Mouse (Mus musculus): ENCODE measurements around the gene Phc3. TPM values are rescaled to one million over a fixed set of nuclear protein-coding genes. Genes with fewer than 3 reads are reported as not detected.

Phc3 gene
- polyA plus RNA-seq, 1 experiment from 2014 or later, result 29.3 TPM

DNA sequence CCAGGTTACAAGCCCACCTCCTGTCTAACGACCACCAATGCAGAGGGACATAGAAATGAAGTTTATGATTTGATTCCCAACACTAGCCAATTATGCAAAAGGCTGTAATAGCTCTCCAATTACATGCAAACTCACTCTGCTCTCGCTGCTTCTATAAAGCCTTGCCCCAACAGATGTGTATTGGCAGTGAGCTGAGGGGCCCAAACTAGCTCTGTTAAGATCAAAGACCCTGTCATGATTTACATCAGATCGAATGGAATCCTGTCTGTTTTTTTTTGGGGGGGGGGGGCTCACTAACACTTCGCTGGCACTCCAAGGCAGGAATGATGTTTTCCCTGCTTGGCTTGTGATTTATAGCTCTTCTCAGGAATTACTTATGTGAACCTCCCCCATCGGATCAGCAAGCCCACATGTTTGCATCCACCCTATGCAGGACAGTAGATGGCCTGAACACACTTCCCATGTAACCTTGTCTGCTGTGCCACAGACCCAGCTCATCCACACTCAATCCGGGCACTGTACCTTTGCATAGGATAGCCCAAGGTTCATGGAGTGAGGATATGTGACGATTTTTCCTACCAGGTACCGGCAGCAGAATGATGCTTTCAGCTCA is 13.8 kb upstream of the Phc3 start:
- ATAC-seq (no peak), DNase-seq (ENCODE audit: low read depth, low spot score) (no peak)
- ChIA-PET POLR2A (interaction anchor here (0.6 to 1.8 kb wide), 6 partner anchors 15 to 1221 kb away, joined by 3 to 12 read pairs (median 5); no protein-coding TSS in a partner anchor), CTCF (interaction anchor here (0.7 to 2.4 kb wide), 4 partner anchors 8 to 203 kb away, joined by 3 to 10 read pairs (median 6); no protein-coding TSS in a partner anchor)
- no peaks in the 10 kb centered on the region for H3K27me3 ChIP-seq
- in situ Hi-C loops (cut with MboI; ENCODE audit: low pct_unique_long_range_greater_than_20kb), result no loop called here
- no peak for TF ChIP-seq CTCF (IDR thresholded peaks at IDR 0.05)

DNA sequence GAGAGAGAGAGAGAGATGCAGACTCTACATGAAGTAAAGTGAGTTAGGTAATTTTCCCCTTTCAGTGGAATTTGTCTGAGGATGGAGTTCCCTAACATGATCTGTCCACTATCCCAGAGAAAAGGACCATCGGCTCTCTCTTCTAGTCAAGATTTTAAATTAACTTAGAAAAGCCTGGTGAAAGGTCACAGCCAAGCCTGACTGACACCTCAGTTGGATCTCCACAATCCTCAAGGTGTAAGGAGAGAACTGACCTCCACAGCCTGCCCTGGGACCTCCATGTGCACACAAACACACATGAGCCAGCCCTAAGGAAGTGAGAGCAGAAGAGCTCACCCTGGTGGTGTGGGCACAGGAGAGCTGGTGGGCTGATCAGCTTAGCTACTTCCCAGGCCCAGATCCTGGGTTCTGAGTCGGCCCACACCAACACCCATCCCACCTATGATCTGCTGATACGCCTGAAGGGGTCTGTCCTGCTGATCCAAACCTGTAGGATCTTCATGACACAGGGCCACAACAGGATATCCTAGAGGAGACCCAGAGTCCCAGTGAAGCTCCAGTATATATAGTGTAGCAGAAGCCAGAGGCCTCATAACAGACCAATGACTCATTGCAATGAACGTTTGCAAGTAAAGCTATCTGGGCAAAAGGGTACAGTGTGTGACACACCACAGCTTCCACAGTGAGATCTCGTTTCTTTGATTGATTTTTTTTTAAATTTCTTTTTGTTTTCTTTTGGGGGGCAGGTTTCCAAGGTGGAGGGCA is 12.6 kb upstream of the Phc3 start:
- CTCF ChIA-PET, result interaction anchor here (1.0 to 7.5 kb wide), 5 partner anchors 10 to 286 kb away, joined by 3 to 44 read pairs (median 4); partner anchors contain the start of gene Phc3
- H3K27me3 ChIP-seq, result no peaks in the 10 kb centered on the region
- ATAC-seq, result peak; percentile 99
- POLR2A ChIA-PET, result interaction anchor here (1.8 kb wide), 1 partner anchor 14 kb away, joined by 4 read pairs; no protein-coding TSS in a partner anchor
- in situ Hi-C loops (cut with MboI; ENCODE audit: low pct_unique_long_range_greater_than_20kb), result no loop called here
- TF ChIP-seq CTCF (IDR thresholded peaks at IDR 0.05), result no peak
- no peak for DNase-seq (ENCODE audit: low read depth, low spot score)

DNA sequence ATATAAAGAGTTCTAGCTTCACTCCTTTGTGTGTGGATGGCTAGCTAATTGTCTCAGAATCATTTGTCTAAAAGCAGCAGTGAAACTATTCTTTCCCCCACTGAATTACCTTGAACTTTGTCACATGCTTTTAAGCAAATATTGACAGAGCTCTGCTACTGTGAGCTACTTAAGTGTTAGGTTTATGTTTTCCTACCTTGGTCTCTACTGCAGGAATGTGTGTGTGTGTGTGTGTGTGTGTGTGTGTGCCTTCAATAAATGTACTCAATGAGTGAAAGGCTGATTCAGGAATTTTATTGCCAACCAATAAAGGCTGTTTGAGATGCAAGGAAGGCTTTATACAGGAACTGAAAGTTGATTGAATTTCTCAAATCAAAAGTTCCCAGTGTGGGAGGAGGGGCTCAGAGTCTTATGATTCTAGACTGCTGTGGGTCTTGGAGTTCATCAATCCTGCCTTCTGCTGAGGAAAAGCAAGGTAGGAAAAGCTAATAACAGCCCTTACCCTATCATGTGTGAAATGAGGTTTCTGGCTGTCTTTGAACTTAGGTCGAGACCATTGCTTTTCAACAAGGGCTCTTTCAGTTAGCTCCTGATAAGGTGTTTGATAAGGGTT is 7.9 kb upstream of the Phc3 start:
- in situ Hi-C loops (cut with MboI; ENCODE audit: low pct_unique_long_range_greater_than_20kb), result loop anchor here (10.0 kb wide), 1 partner anchor 382 kb away; the partner anchor contains the start of gene Actrt3
- CTCF ChIA-PET, result interaction anchor here (1.1 to 7.5 kb wide), 11 partner anchors 10 to 385 kb away, joined by 3 to 44 read pairs (median 6); partner anchors contain the start of genes Gpr160 and Phc3

DNA sequence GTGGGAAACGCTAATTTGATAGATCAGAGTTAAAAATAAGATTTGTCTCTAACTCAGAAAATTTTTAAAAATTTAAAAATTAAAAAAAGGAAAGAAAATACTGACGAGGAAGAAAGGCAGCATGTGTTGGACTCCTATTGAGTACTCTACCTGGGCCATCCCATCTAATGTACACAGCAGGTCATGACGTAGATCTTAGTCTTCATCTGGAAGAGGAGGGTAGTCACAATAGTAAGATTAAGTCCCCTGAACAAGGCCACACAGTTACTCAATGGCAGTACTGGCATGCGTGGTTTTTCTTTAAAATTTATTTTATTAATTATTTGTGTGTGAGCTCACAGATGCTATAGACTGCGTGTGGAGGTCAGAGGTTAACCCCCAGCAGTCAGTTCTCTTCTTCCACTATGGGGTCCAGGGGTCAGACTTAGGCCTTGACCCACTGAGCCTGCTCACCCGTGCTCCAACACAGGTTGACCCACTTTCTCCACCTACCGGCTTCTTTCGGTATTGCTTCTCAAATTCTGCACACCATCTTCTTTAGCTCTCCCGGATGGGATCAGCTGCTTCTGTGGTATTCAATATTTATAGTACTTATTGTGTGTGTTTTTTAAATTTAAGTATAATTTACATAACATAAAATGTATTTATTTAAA is 6.0 kb upstream of the Phc3 start:
- peak; percentile 85 for ATAC-seq
- peak; percentile 89 for TF ChIP-seq CTCF (IDR thresholded peaks at IDR 0.05)
- POLR2A ChIA-PET, result interaction anchor here (0.6 kb wide), 1 partner anchor 44 kb away, joined by 4 read pairs; no protein-coding TSS in a partner anchor
- CTCF ChIA-PET, result interaction anchor here (0.6 to 7.5 kb wide), 19 partner anchors 8 to 366 kb away, joined by 3 to 44 read pairs (median 4); partner anchors contain the start of gene Phc3
- no peaks in the 10 kb centered on the region for H3K27me3 ChIP-seq
- DNase-seq (ENCODE audit: low read depth, low spot score), result no peak
- in situ Hi-C loops (cut with MboI; ENCODE audit: low pct_unique_long_range_greater_than_20kb), result loop anchor here (10.0 kb wide), 1 partner anchor 380 kb away; the partner anchor contains the start of gene Actrt3

More for the DNA sequence above, 7.9 kb upstream of the Phc3 start:
- ATAC-seq (no peak), DNase-seq (ENCODE audit: low read depth, low spot score) (no peak)
- H3K27me3 ChIP-seq, result no peaks in the 10 kb centered on the region
- TF ChIP-seq CTCF (IDR thresholded peaks at IDR 0.05), result no peak
- POLR2A ChIA-PET, result no interaction called here

DNA sequence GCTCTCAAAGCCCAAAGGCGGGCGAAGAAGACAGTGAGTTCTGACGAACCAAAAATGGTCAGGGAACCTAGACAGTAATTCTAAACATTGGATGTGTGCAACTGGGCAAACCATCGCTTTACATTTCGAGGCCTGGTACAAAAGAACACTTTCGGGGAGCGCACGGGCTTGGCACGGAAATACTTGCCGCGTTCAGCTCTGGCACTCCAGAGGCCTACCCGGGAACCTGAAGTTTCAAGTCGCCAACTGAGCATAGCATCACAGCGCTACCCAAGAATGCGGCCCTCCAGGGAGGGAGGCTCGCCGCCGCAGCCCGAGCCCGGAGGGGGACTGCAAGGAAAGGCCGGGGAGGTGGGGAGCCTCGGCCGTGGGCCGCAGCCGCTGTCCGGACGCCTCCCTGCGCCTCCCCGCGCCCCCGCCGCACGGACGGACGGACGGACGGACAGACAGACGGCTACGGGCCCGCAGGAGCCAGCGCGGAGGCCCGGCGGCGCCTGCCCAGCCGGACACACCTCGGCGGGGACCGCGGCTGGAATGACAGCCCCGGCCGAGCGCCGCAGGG is 603 bp downstream of the Phc3 start:
- ATAC-seq (peak; percentile 88), DNase-seq (ENCODE audit: low read depth, low spot score) (no peak)
- ChIA-PET POLR2A (interaction anchor here (1.2 to 2.1 kb wide), 5 partner anchors 8 to 47 kb away, joined by 3 to 13 read pairs (median 4); no protein-coding TSS in a partner anchor), CTCF (interaction anchor here (1.4 to 7.4 kb wide), 5 partner anchors 10 to 376 kb away, joined by 3 to 44 read pairs (median 4); no protein-coding TSS in a partner anchor)
- no peak for TF ChIP-seq CTCF (IDR thresholded peaks at IDR 0.05)
- H3K27me3 ChIP-seq, result no peaks in the 10 kb centered on the region
- in situ Hi-C loops (cut with MboI; ENCODE audit: low pct_unique_long_range_greater_than_20kb), result no loop called here

DNA sequence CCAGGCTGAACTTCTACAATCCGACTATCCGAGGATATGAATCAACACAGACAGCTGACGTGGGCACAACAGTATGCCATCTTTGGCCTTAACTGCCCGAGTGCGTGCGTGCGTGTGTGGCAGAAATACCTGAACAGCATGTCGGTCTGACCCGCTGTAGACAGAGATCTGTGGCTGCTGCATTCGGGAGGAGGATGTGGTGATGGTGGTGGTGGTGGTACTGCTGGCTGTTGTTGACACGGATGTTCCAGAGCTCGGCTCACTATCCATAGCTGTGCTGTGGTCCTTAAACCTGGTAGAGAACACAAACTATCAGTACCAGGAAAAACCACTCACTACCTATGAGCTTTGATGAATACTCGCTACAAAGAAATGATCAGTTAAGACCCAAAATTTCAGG is 3.6 kb downstream of the Phc3 start:
- no peak for ATAC-seq
- CTCF ChIA-PET, result interaction anchor here (1.0 to 7.4 kb wide), 7 partner anchors 12 to 269 kb away, joined by 3 to 44 read pairs (median 3); no protein-coding TSS in a partner anchor
- in situ Hi-C loops (cut with MboI; ENCODE audit: low pct_unique_long_range_greater_than_20kb), result no loop called here
- H3K27me3 ChIP-seq, result no peaks in the 10 kb centered on the region
- TF ChIP-seq CTCF (IDR thresholded peaks at IDR 0.05), result no peak
- no peak for DNase-seq (ENCODE audit: low read depth, low spot score)
- POLR2A ChIA-PET, result interaction anchor here (1.1 kb wide), 1 partner anchor 17 kb away, joined by 12 read pairs; no protein-coding TSS in a partner anchor

DNA sequence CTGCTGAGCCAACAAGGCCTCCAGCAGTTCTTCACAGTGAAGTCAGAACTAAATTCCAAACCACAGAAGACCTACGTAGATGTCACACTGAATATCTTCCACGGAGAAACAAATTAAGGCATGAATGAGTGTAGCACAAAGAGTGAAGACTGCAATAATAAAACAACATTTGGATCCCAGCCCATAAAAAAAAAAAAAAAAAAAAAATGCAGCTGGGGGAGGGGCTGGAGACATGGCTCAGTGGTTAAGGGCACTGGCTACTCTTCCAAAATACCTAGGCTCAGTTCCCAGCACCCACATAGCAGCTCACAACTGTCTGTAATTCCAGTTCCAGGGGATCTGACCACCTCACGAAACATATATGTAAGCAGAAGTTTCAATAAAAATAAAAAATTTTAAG is 5.0 kb downstream of the Phc3 start:
- no peaks in the 10 kb centered on the region for H3K27me3 ChIP-seq
- ChIA-PET CTCF (interaction anchor here (0.8 to 7.4 kb wide), 6 partner anchors 11 to 268 kb away, joined by 3 to 44 read pairs (median 4); no protein-coding TSS in a partner anchor), POLR2A (interaction anchor here (0.6 kb wide), 2 partner anchors 27 to 181 kb away, joined by 3 to 5 read pairs; no protein-coding TSS in a partner anchor)
- DNase-seq (ENCODE audit: low read depth, low spot score), result no peak
- no peak for TF ChIP-seq CTCF (IDR thresholded peaks at IDR 0.05)
- ATAC-seq, result no peak
- in situ Hi-C loops (cut with MboI; ENCODE audit: low pct_unique_long_range_greater_than_20kb), result no loop called here

DNA sequence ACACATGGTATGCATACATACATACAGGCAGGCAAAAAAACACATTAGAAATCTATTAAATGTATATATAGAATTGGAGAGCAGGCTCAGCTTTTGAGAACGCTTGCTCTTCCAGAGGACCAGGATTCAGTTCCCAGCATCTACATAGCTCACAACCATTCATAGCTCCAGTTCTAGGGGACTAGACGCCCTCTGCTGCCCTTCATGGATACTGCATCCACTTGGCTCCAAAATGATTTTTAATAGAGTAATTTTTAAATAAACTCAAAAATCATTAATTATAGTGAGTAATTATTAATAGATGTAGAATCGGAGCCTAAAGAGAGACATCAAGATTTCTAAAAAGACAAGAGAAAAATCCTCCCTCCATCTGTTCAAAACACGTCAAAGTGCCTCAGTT is 6.1 kb downstream of the Phc3 start:
- DNase-seq (ENCODE audit: low read depth, low spot score), result no peak
- no peak for ATAC-seq
- H3K27me3 ChIP-seq, result no peaks in the 10 kb centered on the region
- CTCF ChIA-PET, result interaction anchor here (0.8 to 4.8 kb wide), 4 partner anchors 10 to 267 kb away, joined by 3 to 27 read pairs (median 4); no protein-coding TSS in a partner anchor
- in situ Hi-C loops (cut with MboI; ENCODE audit: low pct_unique_long_range_greater_than_20kb), result no loop called here
- no peak for TF ChIP-seq CTCF (IDR thresholded peaks at IDR 0.05)
- POLR2A ChIA-PET, result no interaction called here

Data from Patski (cell line).